Mouse (Mus musculus) kidney, postnatal 0 days (tissue): ENCODE measurements around the gene Rapgef2. TPM values are rescaled to one million over a fixed set of nuclear protein-coding genes. Genes with fewer than 3 reads are reported as not detected.

Experiments
- ATAC-seq: fragments of 200-750 bp; cut with Nextera tagmentation; replicated peaks from 2 replicates; pipeline ENCODE4 v1.8.0; 2017; ENCODE audit warnings: low read depth, moderate number of reproducible peaks, moderate TSS enrichment, moderate library complexity; ENCODE audit not compliant: low FRiP score
- DNase-seq: peaks from one replicate; pipeline ENCODE4 v3.0.0-alpha.2; 2016; ENCODE audit warnings: low spot score
- H3K27ac ChIP-seq: fragments of 300-500 bp; sonication (generic); 2 replicates; pipeline ENCODE4 v1.5.1; 2014; ENCODE audit warnings: mild to moderate bottlenecking
- H3K27me3 ChIP-seq: fragments of 300-500 bp; sonication (generic); 2 replicates; pipeline ENCODE4 v1.6.1; 2014; ENCODE audit warnings: low read length, mixed read lengths; ENCODE audit not compliant: insufficient read depth
- H3K36me3 ChIP-seq: fragments of 300-500 bp; sonication (generic); 2 replicates; pipeline ENCODE4 v1.6.1; 2014; ENCODE audit warnings: low read length, mixed read lengths; ENCODE audit not compliant: insufficient read depth
- H3K4me1 ChIP-seq: fragments of 300-500 bp; sonication (generic); replicated peaks from 2 replicates; pipeline ENCODE4 v1.6.1; 2014; ENCODE audit warnings: antibody characterized with exemption, low read length, mixed read lengths; ENCODE audit not compliant: insufficient read depth
- H3K4me2 ChIP-seq: fragments of 300-500 bp; sonication (generic); 2 replicates; pipeline ENCODE4 v1.6.1; 2014; ENCODE audit warnings: mild to moderate bottlenecking, low read length, moderate library complexity, mixed read lengths
- H3K4me3 ChIP-seq: fragments of 300-500 bp; sonication (generic); replicated peaks from 2 replicates; pipeline ENCODE4 v1.5.1; 2014; ENCODE audit warnings: low read depth, low read length
- H3K9ac ChIP-seq: fragments of 300-500 bp; sonication (generic); 2 replicates; pipeline ENCODE4 v1.6.1; 2014; ENCODE audit warnings: low read depth, low read length
- H3K9me3 ChIP-seq: fragments of 300-500 bp; sonication (generic); replicated peaks from 2 replicates; pipeline ENCODE4 v1.6.1; 2016; ENCODE audit warnings: low read length, inconsistent platforms, mixed read lengths
- CTCF ChIP-seq: IDR thresholded peaks from 2 replicates; pipeline ENCODE4 v1.5.1; 2016; ENCODE audit warnings: antibody characterized with exemption, low read depth, mild to moderate bottlenecking, moderate library complexity
- WGBS: fragments of 180-500 bp; shearing (Covaris S2); extraction: QIAGEN DNeasy Blood & Tissue Kit; methylation state at CpG from one replicate; pipeline ENCODE4 v1.1.7; 2014; 5-methylcytosine and 5-hydroxymethylcytosine counted together
- polyA plus RNA-seq: library from polyadenylated mRNA; unstranded; fragments of >200 nt; fragmentation: Nextera tagmentation; extraction: Ambion mirVana; gene quantifications from 2 replicates; pipeline ENCODE4 v1.2.1, GENCODE M21; 2015

Rapgef2 gene
- polyA plus RNA-seq, 1 experiment from 2014 or later = 4.4 TPM

GRCm38 (mm10) chr3:79191981-79192380 is 94.3 kb downstream of the Rapgef2 start:
- H3K4me1 ChIP-seq = no peaks in the 10 kb centered on the region
- H3K36me3 ChIP-seq = no peaks in the 10 kb centered on the region
- H3K4me3 ChIP-seq = no peak overlapping the region
- no peak overlapping the region for H3K4me2 ChIP-seq
- no peak overlapping the region for H3K9ac ChIP-seq
- no peak for TF ChIP-seq CTCF
- H3K9me3 ChIP-seq = no peaks in the 10 kb centered on the region
- no peak for DNase-seq
- ATAC-seq = no peak
- H3K27me3 ChIP-seq = no peaks in the 10 kb centered on the region
- 67% methylated on average over 9 of the region's 9 CpGs for WGBS
- no peak overlapping the region for H3K27ac ChIP-seq

GRCm38 (mm10) chr3:79191471-79191870 is 94.8 kb downstream of the Rapgef2 start:
- Histone ChIP-seq H3K9ac (no peak overlapping the region), H3K4me1 (no peaks in the 10 kb centered on the region), H3K4me3 (no peak overlapping the region), H3K4me2 (no peak overlapping the region), H3K27ac (no peak overlapping the region), H3K27me3 (no peaks in the 10 kb centered on the region), H3K36me3 (no peaks in the 10 kb centered on the region), H3K9me3 (no peaks in the 10 kb centered on the region)
- no peak for TF ChIP-seq CTCF
- ATAC-seq = no peak
- WGBS = 88% methylated on average over 11 of the region's 11 CpGs
- DNase-seq = no peak

- TF ChIP-seq CTCF = no peak
- no peaks in the 10 kb centered on the region for H3K9me3 ChIP-seq
- no peaks in the 10 kb centered on the region for H3K4me1 ChIP-seq
- WGBS = 88% methylated on average over 3 of the region's 3 CpGs
- DNase-seq = no peak
- no peak overlapping the region for H3K4me3 ChIP-seq
- H3K27ac ChIP-seq = no peak overlapping the region
- no peak for ATAC-seq
- no peak overlapping the region for H3K9ac ChIP-seq
- no peaks in the 10 kb centered on the region for H3K27me3 ChIP-seq
- H3K4me2 ChIP-seq = no peak overlapping the region
- H3K36me3 ChIP-seq = no peaks in the 10 kb centered on the region
Observed at GRCm38 (mm10) chr3:79190377-79190776, 95.9 kb downstream of the Rapgef2 start.

GRCm38 (mm10) chr3:79187912-79188311 is 98.4 kb downstream of the Rapgef2 start:
- DNase-seq (no peak), ATAC-seq (no peak)
- H3K36me3 ChIP-seq = no peaks in the 10 kb centered on the region
- H3K27me3 ChIP-seq = no peaks in the 10 kb centered on the region
- H3K4me1 ChIP-seq = no peaks in the 10 kb centered on the region
- no peak overlapping the region for H3K4me2 ChIP-seq
- H3K9me3 ChIP-seq = no peaks in the 10 kb centered on the region
- no peak for TF ChIP-seq CTCF
- H3K9ac ChIP-seq = no peak overlapping the region
- no peak overlapping the region for H3K27ac ChIP-seq
- WGBS = 95% methylated on average over 1 of the region's 1 CpGs
- H3K4me3 ChIP-seq = no peak overlapping the region

GRCm38 (mm10) chr3:79182290-79182689 is 104.0 kb downstream of the Rapgef2 start:
- TF ChIP-seq CTCF = no peak
- no peaks in the 10 kb centered on the region for H3K9me3 ChIP-seq
- DNase-seq (peak; percentile 58), ATAC-seq (no peak)
- H3K4me3 ChIP-seq = no peak overlapping the region
- no peak overlapping the region for H3K9ac ChIP-seq
- no peaks in the 10 kb centered on the region for H3K36me3 ChIP-seq
- peak overlapping the region; percentile 85 for H3K27ac ChIP-seq
- peaks cover 20% of the 10 kb centered on the region for H3K4me1 ChIP-seq
- no peak overlapping the region for H3K4me2 ChIP-seq
- H3K27me3 ChIP-seq = no peaks in the 10 kb centered on the region
- 46% methylated on average over 3 of the region's 3 CpGs for WGBS

- no peak for TF ChIP-seq CTCF
- no peaks in the 10 kb centered on the region for H3K27me3 ChIP-seq
- peaks cover 20% of the 10 kb centered on the region for H3K4me1 ChIP-seq
- H3K9ac ChIP-seq = no peak overlapping the region
- peak overlapping the region; percentile 4; the same call in 1 of the 2 replicates for H3K4me3 ChIP-seq
- H3K27ac ChIP-seq = peak overlapping the region; percentile 85
- 48% methylated on average over 24 of the region's 24 CpGs for WGBS
- DNase-seq (peak; percentile 78), ATAC-seq (peak; percentile 69)
- H3K4me2 ChIP-seq = peak overlapping the region; percentile 38
- H3K36me3 ChIP-seq = no peaks in the 10 kb centered on the region
- H3K9me3 ChIP-seq = no peaks in the 10 kb centered on the region
Observed at GRCm38 (mm10) chr3:79181248-79181991, 104.9 kb downstream of the Rapgef2 start.
